Mouse (Mus musculus) MEL (cell line): Measurements from ENCODE around the gene Smyd1. TPM values are rescaled to one million over a fixed set of nuclear protein-coding genes. Genes with fewer than 3 reads are reported as not detected.

Experiments
- DNase-seq: peaks from one replicate; pipeline ENCODE4 v3.0.0; 2011; ENCODE audit warnings: low read depth, low spot score
- H3K27ac ChIP-seq: 2 replicates; pipeline ENCODE4 v1.5.1; 2012; ENCODE audit warnings: low read depth, mild to moderate bottlenecking, control low read depth, low read length, moderate library complexity; ENCODE audit not compliant: control insufficient read depth
- H3K27me3 ChIP-seq, 2 experiments: fragments of 150-350 bp in 1 of 2; sonication (generic) in 1 of 2; 2 replicates each; pipeline ENCODE4 v1.6.1; 2012; ENCODE audit warnings: low read length in 2 of 2, mild to moderate bottlenecking in 2 of 2, improper control_type of control experiment in 1 of 2, moderate library complexity in 1 of 2; ENCODE audit not compliant: insufficient read depth in 2 of 2, control insufficient read depth in 1 of 2
- H3K36me3 ChIP-seq, 2 experiments: 2 replicates each; pipeline ENCODE4 v1.6.1; 2012 to 2014; ENCODE audit warnings: low read length in 2 of 2, improper control_type of control experiment in 1 of 2, inconsistent platforms in 1 of 2, mild to moderate bottlenecking in 1 of 2; ENCODE audit not compliant: insufficient read depth in 2 of 2, control insufficient read depth in 1 of 2
- H3K4me1 ChIP-seq, 2 experiments: fragments of 150-350 bp in 1 of 2; sonication (generic) in 1 of 2; 2 replicates each; pipeline ENCODE4 v1.6.1; 2012; ENCODE audit warnings: low read length in 2 of 2, improper control_type of control experiment in 1 of 2, mild to moderate bottlenecking in 1 of 2; ENCODE audit not compliant: insufficient read depth in 2 of 2, control insufficient read depth in 1 of 2
- H3K4me3 ChIP-seq, 2 experiments: fragments of 150-350 bp in 1 of 2; sonication (generic) in 1 of 2; 2 replicates each; pipeline ENCODE4 v1.5.1; 2012; ENCODE audit warnings: low read depth in 2 of 2, low read length in 2 of 2, mild to moderate bottlenecking in 2 of 2, moderate library complexity in 2 of 2, control low read depth in 1 of 2, improper control_type of control experiment in 1 of 2; ENCODE audit not compliant: control insufficient read depth in 1 of 2, insufficient read depth in 1 of 2
- H3K79me2 ChIP-seq: 2 replicates; pipeline ENCODE4 v1.6.1; 2012; ENCODE audit warnings: mild to moderate bottlenecking, low read length, moderate library complexity; ENCODE audit not compliant: control insufficient read depth, poor library complexity, insufficient read depth
- H3K9ac ChIP-seq: 2 replicates; pipeline ENCODE4 v1.6.1; 2012; ENCODE audit warnings: low read depth, mild to moderate bottlenecking, control low read depth, low read length, moderate library complexity; ENCODE audit not compliant: control insufficient read depth, poor library complexity, severe bottlenecking
- H3K9me3 ChIP-seq: fragments of 150-350 bp; sonication (generic); replicated peaks from 2 replicates; pipeline ENCODE4 v1.6.1; 2012; ENCODE audit warnings: mild to moderate bottlenecking, low read length, improper control_type of control experiment, moderate library complexity; ENCODE audit not compliant: insufficient read depth
- CHD1 ChIP-seq: IDR thresholded peaks from 2 replicates; pipeline ENCODE4 v1.6.1; 2012; ENCODE audit warnings: low read depth, mild to moderate bottlenecking, inconsistent platforms, low read length, improper control_type of control experiment
- E2F4 ChIP-seq: IDR thresholded peaks from 2 replicates; pipeline ENCODE4 v1.6.1; 2011; ENCODE audit warnings: low read depth, low read length, improper control_type of control experiment, borderline replicate concordance
- ETS1 ChIP-seq: IDR thresholded peaks from 2 replicates; pipeline ENCODE4 v1.6.1; 2012; ENCODE audit warnings: low read depth, mild to moderate bottlenecking, inconsistent platforms, low read length, improper control_type of control experiment, moderate library complexity
- GABPA ChIP-seq: IDR thresholded peaks from 2 replicates; pipeline ENCODE4 v1.6.1; 2012; ENCODE audit warnings: low read depth, mild to moderate bottlenecking, inconsistent platforms, low read length, improper control_type of control experiment, moderate library complexity
- GATA1 ChIP-seq: IDR thresholded peaks from 2 replicates; pipeline ENCODE4 v1.6.1; 2011; ENCODE audit warnings: low read depth, low read length, improper control_type of control experiment
- JUND ChIP-seq: IDR thresholded peaks from 2 replicates; pipeline ENCODE4 v1.6.1; 2011; ENCODE audit warnings: low read depth, mild to moderate bottlenecking, improper control_type of control experiment, low read length
- KAT2A ChIP-seq: conservative IDR thresholded peaks from 2 replicates; pipeline ENCODE4 v1.6.1; 2012; ENCODE audit warnings: low read depth, low read length, improper control_type of control experiment, inconsistent platforms
- MAFK ChIP-seq: IDR thresholded peaks from 2 replicates; pipeline ENCODE4 v1.6.1; 2011; ENCODE audit warnings: low read depth, mild to moderate bottlenecking, low read length, improper control_type of control experiment, borderline replicate concordance
- MAX ChIP-seq: IDR thresholded peaks from 2 replicates; pipeline ENCODE4 v1.6.1; 2011; ENCODE audit warnings: low read length, improper control_type of control experiment
- MAZ ChIP-seq: IDR thresholded peaks from 2 replicates; pipeline ENCODE4 v1.6.1; 2012; ENCODE audit warnings: low read depth, mild to moderate bottlenecking, inconsistent platforms, low read length, improper control_type of control experiment
- MEF2A ChIP-seq: IDR thresholded peaks from 2 replicates; pipeline ENCODE4 v1.6.1; 2014; ENCODE audit warnings: low read depth, mild to moderate bottlenecking, inconsistent platforms, low read length, improper control_type of control experiment; ENCODE audit not compliant: poor library complexity, insufficient replicate concordance, severe bottlenecking; ENCODE audit errors: extremely low read depth
- MXI1 ChIP-seq: IDR thresholded peaks from 2 replicates; pipeline ENCODE4 v1.6.1; 2011; ENCODE audit warnings: mild to moderate bottlenecking, low read depth, low read length, improper control_type of control experiment
- MYC ChIP-seq: IDR thresholded peaks from 2 replicates; pipeline ENCODE4 v1.6.1; 2011; ENCODE audit warnings: low read depth, mild to moderate bottlenecking, low read length, improper control_type of control experiment, moderate library complexity
- NELFE ChIP-seq: IDR thresholded peaks from 2 replicates; pipeline ENCODE4 v1.6.1; 2011; ENCODE audit warnings: low read depth, low read length, improper control_type of control experiment
- POLR2A ChIP-seq, 2 experiments: IDR thresholded peaks; 2 replicates each; pipeline ENCODE4 v1.6.1; 2011 to 2012; ENCODE audit warnings: low read length in 2 of 2, mild to moderate bottlenecking in 2 of 2, control low read depth in 1 of 2, improper control_type of control experiment in 1 of 2, low read depth in 1 of 2, moderate library complexity in 1 of 2; ENCODE audit not compliant: control insufficient read depth in 1 of 2, insufficient read depth in 1 of 2, poor library complexity in 1 of 2
- POLR2AphosphoS5 ChIP-seq: IDR thresholded peaks from 2 replicates; pipeline ENCODE4 v1.6.1; 2012; ENCODE audit warnings: low read depth, borderline replicate concordance, mild to moderate bottlenecking, inconsistent platforms, low read length, moderate library complexity, mixed read lengths
- RAD21 ChIP-seq: IDR thresholded peaks from 2 replicates; pipeline ENCODE4 v1.6.1; 2011; ENCODE audit warnings: mild to moderate bottlenecking, low read depth, low read length, improper control_type of control experiment
- RCOR1 ChIP-seq: IDR thresholded peaks from 2 replicates; pipeline ENCODE4 v1.6.1; 2012; ENCODE audit warnings: low read depth, mild to moderate bottlenecking, inconsistent platforms, low read length, improper control_type of control experiment
- SMC3 ChIP-seq: IDR thresholded peaks from 2 replicates; pipeline ENCODE4 v1.6.1; 2011; ENCODE audit warnings: low read depth, low read length, improper control_type of control experiment
- TAL1 ChIP-seq: IDR thresholded peaks from 2 replicates; pipeline ENCODE4 v1.6.1; 2012; ENCODE audit warnings: mild to moderate bottlenecking, inconsistent platforms, low read length, moderate library complexity, mixed read lengths
- TBP ChIP-seq: IDR thresholded peaks from 2 replicates; pipeline ENCODE4 v1.8.0; 2011; ENCODE audit warnings: low read depth, low read length, improper control_type of control experiment
- TCF12 ChIP-seq: IDR thresholded peaks from 2 replicates; pipeline ENCODE4 v1.6.1; 2014; ENCODE audit warnings: low read depth, mild to moderate bottlenecking, inconsistent platforms, low read length, improper control_type of control experiment, moderate library complexity
- UBTF ChIP-seq: IDR thresholded peaks from 2 replicates; pipeline ENCODE4 v1.6.1; 2012; ENCODE audit warnings: low read depth, mild to moderate bottlenecking, inconsistent platforms, low read length, improper control_type of control experiment, moderate library complexity, borderline replicate concordance; ENCODE audit not compliant: insufficient read depth
- USF1 ChIP-seq: IDR thresholded peaks from 2 replicates; pipeline ENCODE4 v1.6.1; 2014; ENCODE audit warnings: low read depth, mild to moderate bottlenecking, inconsistent platforms, low read length, improper control_type of control experiment, moderate library complexity
- USF2 ChIP-seq, 2 experiments: IDR thresholded peaks; 2 replicates each; pipeline ENCODE4 v1.6.1; 2011 to 2012; ENCODE audit warnings: improper control_type of control experiment in 2 of 2, low read length in 2 of 2, borderline replicate concordance in 1 of 2, inconsistent platforms in 1 of 2, low read depth in 1 of 2, mild to moderate bottlenecking in 1 of 2; ENCODE audit not compliant: insufficient read depth in 1 of 2
- ZMIZ1 ChIP-seq: IDR thresholded peaks from 2 replicates; pipeline ENCODE4 v1.6.1; 2012; ENCODE audit warnings: low read depth, mild to moderate bottlenecking, inconsistent platforms, low read length, improper control_type of control experiment, moderate library complexity
- ZNF384 ChIP-seq: IDR thresholded peaks from 2 replicates; pipeline ENCODE4 v1.6.1; 2012; ENCODE audit warnings: low read depth, mild to moderate bottlenecking, inconsistent platforms, low read length, improper control_type of control experiment
- polyA plus RNA-seq, 2 experiments: library from polyadenylated mRNA; stranded (reverse) in 1 of 2; unstranded in 1 of 2; fragments of >175 nt in 1 of 2; fragments of >200 nt in 1 of 2; gene quantifications; 2 replicates each; pipeline versions ENCODE4 v1.2.1 to v1.2.4; 2012; ENCODE audit warnings: low replicate concordance in 2 of 2, low read depth in 1 of 2; ENCODE audit not compliant: insufficient read length in 2 of 2, insufficient read depth in 1 of 2, missing spikeins in 1 of 2
- total RNA-seq: library from RNA; depleted of rRNA; stranded (reverse); fragments of 300-350 nt; gene quantifications from 2 replicates; pipeline ENCODE4 v1.2.3, GENCODE M21; 2012

Smyd1 gene
- total and polyA plus RNA-seq, 3 experiments = 0.19 TPM; not detected in 2

- Histone ChIP-seq H3K27me3 (no peaks in the 10 kb centered on the region), H3K27ac (no peak overlapping the region), H3K79me2 (no peaks in the 10 kb centered on the region), H3K9me3 (no peaks in the 10 kb centered on the region), H3K9ac (no peak overlapping the region), H3K36me3 (peaks cover 0 to 33% of the 10 kb centered on the region in 2 experiments; a peak in 2 of 4 replicates), H3K4me3 (no peak overlapping the region), H3K4me1 (peaks cover 18 to 39% of the 10 kb centered on the region in 2 experiments)
- no peak for DNase-seq
- TF ChIP-seq POLR2A (IDR thresholded peaks at IDR 0.05; ENCODE audit: control insufficient read depth in 1 of 2, insufficient read depth in 1 of 2, low read depth in 1 of 2, low read length in 2 of 2, poor library complexity in 1 of 2) (no peak), CHD1 (no peak), NELFE (no peak), ZMIZ1 (no peak), MAZ (no peak), TAL1 (no peak), KAT2A (no peak), SMC3 (no peak), E2F4 (no peak), GABPA (no peak), MYC (no peak), MAFK (no peak), POLR2AphosphoS5 (no peak), MXI1 (no peak), TCF12 (no peak), ETS1 (no peak), ZNF384 (no peak), GATA1 (no peak), USF2 (IDR thresholded peaks at IDR 0.05; ENCODE audit: borderline replicate concordance in 1 of 2, insufficient read depth in 1 of 2, low read depth in 1 of 2, low read length in 2 of 2) (no peak)
Measured at GRCm38 (mm10) chr6:71261060-71261459, 61.0 kb downstream of the Smyd1 start.

DNA sequence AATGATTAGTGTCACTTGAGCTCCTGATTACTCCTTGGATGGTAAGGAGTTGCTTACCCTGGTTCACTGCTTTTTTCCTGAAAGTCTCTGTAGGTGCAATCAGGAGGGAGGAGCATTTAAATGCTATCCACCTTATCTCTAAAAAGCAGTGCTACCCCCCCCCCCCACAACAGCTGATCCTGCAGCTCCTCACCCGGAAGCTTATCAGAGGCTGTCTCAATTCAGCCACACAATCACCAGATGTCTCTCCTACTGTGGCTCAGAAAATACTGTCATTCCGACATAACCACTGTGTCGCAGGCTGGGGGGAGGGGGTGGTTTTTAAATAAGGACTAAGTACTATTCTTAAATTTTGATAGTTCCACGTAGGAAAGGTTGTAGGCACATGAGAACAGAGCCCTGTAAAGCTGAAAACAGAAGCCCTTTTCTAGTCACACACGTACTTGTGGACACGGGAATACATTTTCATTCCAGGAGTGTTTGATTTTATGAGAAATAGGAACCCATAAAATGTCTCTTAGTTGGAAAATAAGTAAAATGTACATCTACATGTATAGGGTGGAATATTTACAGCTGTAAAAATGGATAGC, 61.9 kb downstream of the Smyd1 start:
- Histone ChIP-seq H3K27me3 (no peaks in the 10 kb centered on the region), H3K9me3 (no peaks in the 10 kb centered on the region), H3K27ac (peak overlapping the region; percentile 51), H3K4me3 (peak overlapping the region; percentile 4 to 38; a peak in 3 of 4 replicates), H3K9ac (no peak overlapping the region; the same call in 1 of the 2 replicates), H3K36me3 (peaks cover 0 to 33% of the 10 kb centered on the region in 2 experiments; a peak in 2 of 4 replicates), H3K4me1 (peaks cover 18 to 39% of the 10 kb centered on the region in 2 experiments), H3K79me2 (no peaks in the 10 kb centered on the region)
- DNase-seq = peak; percentile 91
- TF ChIP-seq UBTF (no peak), SMC3 (no peak), NELFE (peak; percentile 33), POLR2A (IDR thresholded peaks at IDR 0.05; ENCODE audit: control insufficient read depth in 1 of 2, insufficient read depth in 1 of 2, low read depth in 1 of 2, low read length in 2 of 2, poor library complexity in 1 of 2) (no peak), RCOR1 (peak; percentile 97), KAT2A (0 out of 2 replicates have a peak, but pooled peaks have one; percentile 42), ETS1 (peak; percentile 100), CHD1 (peak; percentile 69; the same call in 1 of the 2 replicates), MXI1 (peak; percentile 88), MYC (0 out of 2 replicates have a peak, but pooled peaks have one; percentile 53), MEF2A (peak; percentile 78; the same call in 1 of the 2 replicates), MAZ (peak; percentile 94), MAX (no peak), MAFK (peak; percentile 79), GABPA (no peak), GATA1 (peak; percentile 98), ZNF384 (0 out of 2 replicates have a peak, but pooled peaks have one; percentile 44), E2F4 (no peak), TBP (no peak), USF1 (0 out of 2 replicates have a peak, but pooled peaks have one; percentile 42), JUND (0 out of 2 replicates have a peak, but pooled peaks have one; percentile 55), RAD21 (no peak)
